Mouse (Mus musculus): Measurements from ENCODE around the gene Atp8a2.

Gene Atp8a2

DNA sequence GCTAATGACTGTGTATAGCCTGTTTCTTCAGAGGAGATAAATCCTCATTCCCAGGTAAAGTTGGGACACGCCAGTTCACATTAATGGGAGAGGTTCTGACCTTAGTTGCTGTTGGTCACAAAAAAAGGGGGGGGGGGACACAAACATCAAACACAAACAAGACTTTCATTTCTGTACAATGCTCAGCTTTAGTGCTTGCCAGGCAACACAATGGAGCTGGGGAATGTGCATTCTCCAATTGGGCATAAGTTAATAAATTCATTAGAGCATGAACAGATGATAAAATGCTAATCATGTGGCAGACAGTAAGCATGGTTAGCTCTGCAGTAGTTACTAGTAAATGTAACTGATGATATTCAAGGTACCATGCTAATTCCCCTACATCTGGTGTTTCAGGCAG is 195.2 kb downstream of the Atp8a2 start:
- peak; percentile 17 for DNase-seq

DNA sequence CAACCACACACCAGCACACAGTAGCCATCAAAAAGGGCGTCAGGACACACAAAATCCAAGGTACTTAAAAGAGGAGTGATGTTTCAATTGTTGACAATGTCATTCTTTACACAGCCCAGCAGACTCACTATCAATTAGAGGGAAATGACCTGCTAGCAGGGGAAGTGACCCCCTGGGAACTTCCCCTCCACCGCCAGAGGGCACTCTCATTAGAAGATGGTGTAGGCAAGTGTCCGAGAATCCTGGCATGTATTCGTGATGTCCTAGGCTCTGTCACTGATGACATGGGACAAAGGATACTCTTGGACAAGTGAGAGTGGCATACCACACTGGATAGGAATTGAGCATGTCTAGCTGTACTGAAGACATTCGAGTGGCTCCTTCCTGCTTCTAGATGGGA is 208.1 kb downstream of the Atp8a2 start:
- peak; percentile 28 for DNase-seq

DNA sequence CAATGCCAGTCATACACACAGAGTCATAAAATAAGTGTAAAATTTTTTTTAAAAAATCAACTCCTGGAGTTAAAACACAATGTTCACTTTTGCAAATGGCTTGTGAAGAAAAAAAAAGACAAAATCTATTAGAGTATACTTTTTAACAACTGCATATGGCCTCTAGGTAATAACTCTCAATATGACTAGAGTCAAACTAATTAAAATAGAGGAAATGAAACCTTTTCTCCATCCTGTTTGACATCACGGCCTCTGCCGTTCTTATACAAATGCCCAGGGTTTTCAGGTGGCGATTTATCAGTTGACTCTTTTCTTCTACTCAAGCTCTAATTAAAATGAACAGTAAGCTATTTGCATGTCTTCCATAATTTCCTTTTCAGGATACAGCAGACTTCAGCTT is 209.0 kb downstream of the Atp8a2 start:
- DNase-seq: peak; percentile 30

DNA sequence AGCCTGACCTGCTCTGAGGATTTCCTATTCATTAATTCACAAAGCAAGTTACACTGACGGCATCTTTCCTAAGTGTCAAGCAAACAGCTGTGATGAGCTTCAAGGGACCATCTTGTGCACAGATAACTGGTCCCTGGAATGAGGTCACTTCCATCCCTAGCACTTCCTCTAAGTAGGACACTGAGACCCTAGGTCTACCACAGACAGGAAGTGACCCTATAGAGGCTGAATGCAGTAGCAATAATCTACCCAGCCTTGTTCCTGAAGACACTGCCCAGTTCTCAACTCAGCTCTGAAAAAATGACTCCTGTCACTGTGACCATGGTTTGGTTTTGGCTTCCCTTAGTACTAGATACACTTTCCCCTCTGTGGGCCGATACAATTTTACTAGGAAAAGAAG is 219.0 kb downstream of the Atp8a2 start:
- DNase-seq: peak; percentile 42

DNA sequence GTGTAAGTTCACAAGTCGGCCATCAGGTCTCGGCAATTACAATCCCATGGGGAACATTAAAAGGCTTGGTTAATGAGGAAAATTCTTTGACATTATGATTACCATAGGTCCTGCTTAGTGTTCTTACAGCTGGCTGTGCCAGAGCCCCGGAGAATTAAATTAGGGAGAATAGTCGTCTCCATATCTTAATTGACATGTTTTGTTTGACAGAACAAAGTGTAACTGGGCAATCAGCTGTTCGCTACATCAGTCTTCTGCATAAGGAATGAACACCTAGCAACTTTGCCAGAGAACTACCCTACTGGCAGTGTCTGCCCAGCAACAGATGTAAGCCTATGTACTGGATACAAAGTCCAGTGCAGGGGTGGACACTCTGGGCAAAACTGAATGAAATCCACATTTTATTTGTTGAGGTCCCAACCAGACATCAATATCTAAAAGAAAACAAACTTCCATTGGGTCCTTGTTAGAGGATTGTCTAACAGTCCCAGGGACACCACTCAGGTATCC is 225.7 kb downstream of the Atp8a2 start:
- peak; percentile 59 for DNase-seq

DNA sequence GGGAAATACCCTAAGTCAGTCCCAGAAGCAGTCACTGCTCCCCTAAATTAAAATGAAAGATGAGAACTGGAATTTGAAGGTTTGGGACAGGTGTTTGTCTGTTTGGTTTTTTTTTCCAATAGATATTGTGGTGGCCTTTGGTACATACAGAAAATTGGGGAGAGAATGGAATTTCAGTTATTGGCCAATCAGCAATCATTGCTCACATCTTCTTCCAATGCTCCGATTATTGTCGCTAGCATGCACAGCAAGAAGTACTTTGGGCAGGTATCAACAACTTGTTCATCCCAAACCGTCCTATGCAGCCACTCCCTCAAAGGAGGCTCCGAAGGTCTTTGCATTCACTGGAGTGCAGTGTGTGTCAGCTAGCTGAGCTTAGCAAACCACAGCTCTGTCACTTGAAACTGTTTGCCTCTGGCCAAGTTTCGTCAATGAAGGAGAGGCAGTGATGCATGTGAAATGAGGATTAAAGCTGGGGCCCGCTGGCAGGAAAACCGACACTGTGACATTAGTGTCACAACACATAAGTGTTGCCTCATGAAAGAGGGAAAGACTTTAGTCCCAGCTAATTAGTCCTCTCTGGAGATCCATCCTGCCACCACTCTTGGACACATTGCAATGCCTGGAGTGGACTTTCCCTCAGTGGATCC is 227.4 kb downstream of the Atp8a2 start:
- DNase-seq: peak; percentile 80

DNA sequence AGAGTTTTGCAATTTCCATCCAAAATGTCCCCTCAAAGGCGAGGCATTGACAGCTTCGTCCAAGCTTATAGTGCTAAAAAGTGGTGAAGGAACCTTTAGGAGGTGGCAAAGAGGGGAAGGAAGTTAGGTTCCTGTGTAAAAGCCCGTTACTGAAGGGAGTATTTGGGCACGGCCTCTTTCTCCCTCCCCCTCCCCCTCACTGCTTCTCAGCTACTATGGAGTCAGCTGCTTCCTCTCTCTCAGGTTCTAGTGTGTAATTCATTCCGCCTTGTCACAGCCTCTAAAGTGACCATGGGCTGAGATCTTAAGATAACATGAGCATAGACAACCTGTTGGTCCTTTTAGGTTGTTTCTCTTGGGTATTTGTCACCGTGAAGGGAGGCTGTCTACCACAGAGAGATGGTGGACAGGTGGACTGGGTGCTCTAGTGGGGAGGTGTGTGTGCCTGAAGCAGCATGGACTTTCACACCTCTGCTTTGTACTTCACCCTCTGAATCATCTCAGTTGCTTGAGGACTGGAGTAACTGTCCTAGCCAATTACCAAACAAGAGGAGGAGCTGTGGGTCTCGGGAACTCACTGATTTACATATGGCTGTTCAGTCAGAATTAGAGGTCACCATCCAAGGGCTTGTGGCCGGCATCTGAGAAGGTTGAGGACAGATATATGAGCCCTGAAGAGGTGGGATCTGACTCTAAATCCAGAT is 229.0 kb downstream of the Atp8a2 start:
- DNase-seq: peak; percentile 61

DNA sequence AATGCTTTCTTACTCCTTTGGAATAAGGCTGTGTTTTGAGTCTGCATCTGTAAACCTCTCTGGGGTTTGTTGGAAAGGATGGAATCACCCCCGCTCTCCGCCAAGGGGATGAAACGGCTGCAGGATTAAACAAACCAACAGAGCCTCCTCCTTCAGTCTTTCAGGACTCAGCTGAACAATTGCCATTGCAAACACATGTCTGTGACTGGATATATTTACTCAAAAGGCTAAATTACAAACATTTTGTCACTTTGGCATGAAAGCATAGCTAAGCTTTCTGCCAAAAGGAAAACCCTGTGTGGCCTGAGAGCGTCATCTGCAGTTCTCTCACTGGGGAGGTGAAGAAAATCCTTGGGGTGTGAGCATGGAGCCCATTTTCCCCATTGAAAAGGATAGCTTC is 230.0 kb downstream of the Atp8a2 start:
- DNase-seq: peak; percentile 42

DNA sequence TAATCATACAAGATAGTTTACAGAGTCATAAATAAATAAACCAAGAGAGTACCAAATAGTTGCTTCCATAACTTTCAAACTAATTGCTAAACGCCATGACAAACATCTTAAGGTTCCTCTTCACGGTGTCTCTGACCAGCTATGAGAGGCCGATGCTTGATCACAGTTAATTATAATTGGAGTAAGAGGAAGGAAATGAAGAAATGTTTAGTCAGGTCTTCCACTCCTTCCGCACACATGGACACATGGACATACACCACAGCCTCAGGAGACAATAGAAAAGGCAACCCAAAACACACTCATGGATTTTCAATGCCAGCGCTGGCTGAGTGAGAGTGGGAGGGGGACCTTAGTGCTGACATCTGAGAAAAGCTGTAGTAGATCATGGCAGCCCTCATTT is 232.4 kb downstream of the Atp8a2 start:
- DNase-seq: peak; percentile 16

DNA sequence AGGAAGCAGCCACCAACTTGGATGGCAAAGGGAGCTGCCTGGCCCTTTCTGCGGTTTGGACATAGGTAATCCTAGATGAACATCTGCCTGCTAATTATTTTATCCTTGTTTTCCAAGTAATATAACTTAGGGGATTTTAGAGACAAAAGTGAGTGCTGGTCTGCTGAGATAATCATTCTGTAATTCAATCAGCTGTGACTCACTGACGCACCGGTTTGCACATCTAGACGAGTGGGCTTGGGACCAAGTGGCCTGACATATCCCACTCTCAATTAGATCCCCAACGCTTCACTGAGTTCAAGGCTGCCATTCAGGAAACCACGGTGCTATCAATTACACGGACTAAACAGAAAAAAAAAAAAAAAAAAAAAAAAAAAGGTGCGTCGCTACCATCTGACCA is 236.0 kb downstream of the Atp8a2 start:
- peak; percentile 23 for DNase-seq

DNA sequence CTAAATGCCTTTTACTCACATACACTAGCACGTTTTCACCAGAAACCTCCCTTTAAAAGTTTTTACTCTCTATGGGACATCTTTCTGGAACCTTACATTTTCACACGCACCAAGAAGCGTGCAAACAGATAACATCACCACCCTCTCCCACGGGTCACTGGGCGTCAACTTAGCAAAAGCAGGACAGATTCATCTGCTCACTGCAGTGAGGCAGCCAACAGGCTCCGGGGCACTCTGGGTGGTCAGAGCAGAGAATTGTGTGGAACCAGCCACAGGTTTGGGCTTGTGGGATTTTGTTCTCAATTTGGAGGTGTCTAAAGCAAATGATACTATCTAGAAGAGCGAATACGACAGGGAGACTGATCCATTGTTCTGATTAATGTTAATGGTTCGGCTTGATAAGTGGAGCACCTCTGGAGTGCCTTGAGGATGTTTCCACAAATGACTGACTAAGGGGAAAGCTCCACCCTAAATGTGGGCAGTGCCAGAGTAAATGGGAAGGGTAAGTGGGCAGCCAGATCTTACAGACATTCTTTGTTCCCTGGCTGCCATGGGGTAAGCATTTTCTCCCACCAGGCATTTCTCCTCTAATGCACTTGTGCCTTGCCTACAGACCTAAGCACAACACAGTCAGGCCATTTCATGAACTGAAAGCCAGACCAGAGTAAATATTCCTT is 236.6 kb downstream of the Atp8a2 start:
- DNase-seq: peak; percentile 48

DNA sequence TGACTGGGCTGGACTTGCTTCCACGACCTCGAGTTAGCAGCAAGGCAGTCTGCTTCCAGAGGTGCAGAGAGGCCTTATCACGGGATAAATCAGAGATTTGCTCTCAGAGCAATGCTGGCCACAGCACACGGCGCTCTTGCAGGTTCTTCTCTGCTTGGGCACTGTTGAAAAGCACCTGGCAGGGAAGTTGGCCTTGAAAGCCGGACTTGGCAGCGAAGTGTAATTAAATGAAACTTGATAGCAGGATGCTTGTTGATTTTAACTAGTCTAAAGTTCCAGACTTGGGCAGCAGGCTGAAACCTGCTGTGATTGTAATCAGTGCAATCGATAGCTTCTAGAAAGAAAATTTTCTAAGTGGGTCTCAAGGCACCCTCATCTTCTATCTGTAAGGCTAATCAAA is 237.3 kb downstream of the Atp8a2 start:
- peak; percentile 56 for DNase-seq

DNA sequence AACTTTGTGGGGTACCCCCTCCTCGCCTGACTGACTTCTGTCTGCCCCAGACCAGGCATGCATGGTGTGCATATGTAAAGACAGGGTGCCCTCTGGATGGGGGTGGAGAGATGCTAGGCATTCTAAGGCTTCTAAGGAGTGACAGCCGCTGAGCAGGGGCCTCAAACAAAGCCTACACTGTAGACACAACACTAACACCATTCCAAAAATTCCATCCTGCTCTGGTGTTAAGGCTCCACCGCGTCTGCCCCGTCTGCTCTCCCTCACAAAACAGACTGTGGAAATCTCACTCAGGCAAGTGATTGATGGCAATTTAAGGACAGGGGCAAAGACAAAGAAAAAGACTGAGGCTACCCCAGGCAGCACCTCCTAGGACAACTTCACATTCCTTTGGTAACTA is 247.0 kb downstream of the Atp8a2 start:
- peak; percentile 69 for DNase-seq

DNA sequence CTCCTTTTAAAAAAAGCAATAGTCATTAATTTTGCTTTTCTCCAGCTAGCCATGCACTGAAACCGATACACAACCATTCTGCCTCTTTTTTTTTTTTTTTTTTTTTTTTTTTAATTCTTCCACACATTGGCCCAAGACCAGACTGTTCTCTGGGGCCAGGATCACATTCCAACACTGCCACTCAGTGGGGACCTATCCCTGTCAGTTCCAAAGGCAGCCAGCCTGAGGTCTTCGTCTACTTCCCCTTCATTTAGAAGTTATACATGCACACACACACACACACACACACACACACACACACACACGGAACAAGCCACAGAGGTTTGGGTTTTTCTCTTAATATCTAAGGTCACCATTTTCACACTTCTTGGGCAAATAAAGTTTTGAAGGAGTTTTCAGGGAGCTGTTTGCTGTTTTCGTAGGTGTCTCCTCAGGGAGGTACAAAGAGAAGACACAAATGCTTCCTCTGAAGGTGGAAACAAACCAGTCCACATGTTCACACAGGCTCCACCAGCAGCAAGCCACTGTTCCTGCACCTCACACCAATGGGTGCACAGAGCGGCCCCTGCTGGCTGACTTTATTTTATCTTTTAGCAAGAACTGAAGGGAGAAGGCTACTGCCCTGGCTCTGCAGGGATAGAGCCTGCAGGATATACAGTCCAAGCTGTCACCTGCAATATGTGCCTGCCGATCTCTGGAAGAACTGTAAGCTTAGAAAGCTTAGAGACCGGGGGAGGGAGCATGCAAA is 253.9 kb downstream of the Atp8a2 start:
- DNase-seq: peak; percentile 90

DNA sequence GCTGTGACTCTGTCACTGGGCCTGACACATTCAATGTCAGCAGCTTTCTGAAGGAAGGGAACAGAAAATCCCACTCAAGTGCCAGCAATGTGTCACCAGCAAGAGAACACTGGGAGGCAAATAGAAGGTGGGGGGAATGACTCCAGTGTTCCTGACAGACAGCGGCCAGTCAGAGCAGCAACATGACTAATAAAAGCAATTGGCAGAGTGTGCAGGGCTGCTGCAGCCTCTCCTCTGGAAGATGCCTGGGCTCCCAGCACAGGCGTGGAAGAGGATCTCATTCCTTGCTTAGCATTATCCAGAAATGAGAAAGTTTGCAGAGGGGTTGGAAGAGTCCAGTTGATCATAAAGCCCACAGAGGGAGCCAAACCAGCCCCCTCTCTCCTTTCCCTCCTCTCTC is 254.8 kb downstream of the Atp8a2 start:
- peak; percentile 75 for DNase-seq

DNA sequence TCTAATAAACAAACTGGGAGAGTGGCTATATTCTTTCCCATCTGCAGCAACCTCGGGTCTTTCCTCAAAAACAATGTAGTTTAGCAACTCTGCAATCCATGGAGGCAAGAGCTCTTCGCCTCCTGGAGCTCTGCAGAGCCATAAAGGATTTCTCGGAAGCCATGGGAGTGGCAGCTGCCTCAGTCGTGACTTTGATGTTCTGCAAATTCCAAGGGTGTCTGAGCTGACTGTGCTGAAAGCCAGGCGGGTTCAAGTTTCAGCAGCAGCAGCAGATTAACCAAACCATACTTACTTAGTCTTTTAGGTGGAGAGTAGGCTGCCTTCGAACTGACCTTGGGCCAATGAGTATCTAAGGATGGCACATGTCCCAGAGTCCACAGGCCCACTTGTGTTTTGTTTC is 264.6 kb downstream of the Atp8a2 start:
- no peak for DNase-seq

DNA sequence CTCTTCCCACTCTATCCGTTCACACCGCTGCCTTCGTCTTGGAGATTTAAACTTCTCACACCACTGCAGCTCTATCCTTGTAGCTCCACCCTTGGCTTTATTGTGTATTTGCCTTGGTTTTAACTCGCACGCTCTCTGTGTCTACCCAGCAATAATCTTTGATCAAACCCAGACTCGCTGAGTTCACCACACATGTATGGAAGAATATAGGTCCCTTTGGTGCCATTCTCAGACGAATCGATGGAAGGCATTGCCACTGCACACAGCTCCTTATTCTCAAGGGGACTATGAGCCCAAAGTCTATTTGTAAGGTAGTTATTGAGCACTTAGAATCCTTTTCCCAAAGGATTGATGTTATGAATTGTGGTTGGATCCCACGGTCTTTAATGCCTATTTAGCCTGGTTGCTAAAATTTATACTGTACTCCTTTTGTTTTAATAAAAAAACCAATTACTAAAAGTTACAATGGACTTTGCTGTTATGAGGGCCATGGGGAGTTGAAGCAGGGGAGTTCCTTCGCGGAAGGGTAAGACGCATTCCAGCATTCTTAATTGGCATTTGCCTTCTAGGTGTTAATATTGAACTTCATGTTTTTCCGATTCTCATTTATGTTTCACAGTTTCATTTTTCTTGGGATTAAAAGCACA is 265.4 kb downstream of the Atp8a2 start:
- DNase-seq: no peak

DNA sequence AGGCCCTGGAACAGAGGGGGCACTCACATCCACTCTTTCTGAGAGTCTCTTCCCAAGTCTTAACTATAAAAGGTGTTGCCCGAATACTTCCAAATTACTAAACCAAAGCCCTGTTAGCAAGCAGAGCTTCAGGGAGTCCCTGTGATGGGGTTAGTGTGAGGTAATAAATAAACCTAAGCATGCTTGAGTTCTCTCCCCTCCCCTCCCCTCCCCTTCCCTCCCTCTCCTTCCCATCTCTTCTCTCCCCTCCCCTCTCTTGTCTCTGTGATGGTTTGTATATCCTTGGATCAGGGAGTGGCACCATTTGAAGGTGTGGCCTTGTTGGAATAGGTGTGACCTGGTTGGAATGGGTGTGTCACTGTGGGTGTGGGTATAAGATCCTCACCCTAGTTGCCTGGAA is 267.8 kb downstream of the Atp8a2 start:
- DNase-seq: peak; percentile 30

DNA sequence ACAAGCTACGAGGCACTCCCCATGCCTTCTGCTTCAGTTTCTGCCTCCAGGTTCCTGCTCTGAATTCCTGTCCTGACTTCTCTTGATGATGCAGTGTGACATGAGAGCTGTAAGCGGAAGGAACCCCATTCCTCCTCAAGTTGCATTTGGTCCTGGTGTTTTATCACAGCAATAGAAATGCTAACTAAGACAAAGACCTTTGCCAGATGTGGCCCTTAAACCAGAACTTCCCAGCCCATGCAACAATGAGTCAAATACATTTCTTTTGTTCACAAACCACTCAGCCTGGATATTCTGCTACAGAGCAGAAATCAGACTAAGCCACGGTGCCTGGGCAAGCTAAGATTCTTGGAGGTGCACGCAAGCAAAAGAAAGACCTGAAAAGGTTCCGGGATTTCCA is 268.2 kb downstream of the Atp8a2 start:
- peak; percentile 71 for DNase-seq

DNA sequence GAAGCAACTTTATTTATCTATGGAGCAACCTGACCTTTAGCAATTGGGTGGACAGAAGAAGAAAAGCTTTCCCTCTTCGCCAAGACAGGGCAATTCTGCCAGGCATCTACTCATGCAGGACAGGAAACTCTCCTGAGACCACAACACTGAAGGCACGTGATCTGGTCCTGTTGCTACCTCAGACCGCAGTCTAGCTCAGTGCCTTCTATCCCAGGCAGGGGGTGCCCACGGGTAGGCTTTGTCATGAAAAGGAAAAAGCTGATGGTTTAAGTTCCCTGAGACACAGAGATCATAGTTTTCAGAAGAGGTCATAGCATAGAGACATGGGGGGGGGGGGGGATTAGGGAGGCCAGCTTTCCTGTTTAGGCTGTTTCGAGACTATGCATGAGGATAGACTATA is 269.2 kb downstream of the Atp8a2 start:
- peak; percentile 68 for DNase-seq

DNA sequence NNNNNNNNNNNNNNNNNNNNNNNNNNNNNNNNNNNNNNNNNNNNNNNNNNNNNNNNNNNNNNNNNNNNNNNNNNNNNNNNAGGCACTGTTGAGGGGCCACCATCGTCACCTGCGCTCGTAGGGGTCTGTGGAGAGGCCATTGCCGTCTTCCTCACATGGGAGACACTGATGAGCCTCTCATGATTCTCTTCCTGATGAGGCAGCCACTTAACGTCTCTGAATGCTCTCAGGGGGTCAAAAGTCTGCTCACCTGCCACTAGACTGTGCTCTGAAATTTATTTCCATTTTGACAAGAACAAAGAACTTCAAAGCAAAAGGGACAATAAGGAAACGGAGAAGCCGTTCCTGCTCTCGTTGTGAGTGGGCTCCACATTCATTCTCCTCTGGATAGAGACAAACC is 277.1 kb downstream of the Atp8a2 start:
- peak; percentile 64 for DNase-seq

DNA sequence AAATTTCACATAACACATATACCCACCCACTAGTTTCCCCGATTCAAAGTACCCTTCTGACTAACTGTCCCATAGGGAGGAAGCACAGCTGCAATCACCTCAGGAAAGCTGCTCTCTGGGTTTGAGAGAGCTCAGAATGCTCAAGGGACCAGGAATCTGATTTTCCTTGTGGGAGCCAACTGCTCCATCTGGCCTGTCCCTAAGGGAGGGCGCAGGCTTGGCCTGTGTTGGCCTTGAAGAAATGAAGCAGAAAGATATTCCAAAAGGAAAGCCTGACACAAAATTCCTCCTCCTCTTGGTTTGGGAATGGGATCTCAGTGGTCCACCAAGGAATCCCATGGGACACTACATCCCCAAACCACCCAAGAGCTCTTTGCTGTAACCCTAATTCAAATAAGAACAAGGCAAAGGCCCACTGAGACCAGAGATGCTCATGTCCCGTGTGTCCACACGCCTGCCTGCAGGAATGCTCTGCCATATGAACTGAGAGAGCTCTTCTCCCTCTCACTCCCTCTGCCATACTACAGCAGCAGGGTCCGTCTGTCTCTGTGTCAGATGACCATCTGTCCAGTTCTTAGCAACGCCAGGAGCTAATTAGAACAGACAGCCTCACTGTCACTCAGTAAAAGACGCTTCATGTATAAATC is 293.4 kb downstream of the Atp8a2 start:
- DNase-seq: peak; percentile 71

Data from heart, adult 11 months (tissue).